8 mouse cellular contexts compared by ENCODE assay signal in the genomic region with DNA sequence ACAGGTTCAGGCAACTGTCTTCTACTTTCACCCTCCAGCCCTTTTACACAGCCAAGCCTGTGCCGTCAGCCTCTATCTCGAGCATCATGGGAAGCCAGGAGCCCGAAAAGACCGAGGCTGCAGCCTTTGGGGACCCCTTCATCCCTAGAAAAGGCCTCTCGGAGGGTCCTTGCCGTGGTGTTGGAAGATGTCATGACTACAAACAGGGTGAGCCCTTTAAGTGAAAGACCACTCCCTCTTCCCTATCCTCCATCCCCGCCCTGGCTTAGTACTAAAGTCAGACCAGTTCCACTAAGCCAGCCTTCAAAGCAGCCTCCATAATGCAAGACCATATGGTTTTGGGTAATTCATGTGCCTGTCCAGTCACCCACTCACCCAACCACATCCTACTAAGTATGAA. TPM values are rescaled to one million over a fixed set of nuclear protein-coding genes. Genes with fewer than 3 reads are reported as not detected.
DNase-seq lines count a peak whose midpoint lies in the region; ATAC-seq and TF ChIP-seq lines count a peak whose summit lies in the region.

No protein-coding gene starts in this region.

- H3K27ac ChIP-seq in kidney, embryonic 15.5 days = peak overlapping the region; percentile 98
- H3K27ac ChIP-seq in heart, postnatal 0 days (ENCODE audit: low read depth) = peak overlapping the region; percentile 95
- peak overlapping the region; percentile 98 for H3K27ac ChIP-seq in midbrain, embryonic 12.5 days (replicated peaks)

- H3K4me2 ChIP-seq in kidney, embryonic 15.5 days = peak overlapping the region; percentile 89
- peak overlapping the region; percentile 97 for H3K4me2 ChIP-seq in heart, postnatal 0 days (ENCODE audit: low read depth, low read length)
- peak overlapping the region; percentile 91 for H3K4me2 ChIP-seq in midbrain, embryonic 12.5 days (replicated peaks)

- 0 out of 2 replicates have a peak, but pooled peaks cover 3% of the 10 kb centered on the region for H3K9me3 ChIP-seq in kidney, embryonic 15.5 days (replicated peaks)
- no peaks in the 10 kb centered on the region for H3K9me3 ChIP-seq in heart, postnatal 0 days (replicated peaks; ENCODE audit: control insufficient read depth, low read length)
- H3K9me3 ChIP-seq in midbrain, embryonic 12.5 days = no peaks in the 10 kb centered on the region

- no peak for ATAC-seq in kidney, embryonic 15.5 days (replicated peaks; ENCODE audit: low FRiP score)
- ATAC-seq in heart, postnatal 0 days (ENCODE audit: insufficient read depth, low read depth) = no peak
- no peak for ATAC-seq in midbrain, embryonic 12.5 days (ENCODE audit: low FRiP score, low read depth)
- no peak for ATAC-seq in CD4-positive, CD25-positive, alpha-beta regulatory T cell, adult 4 months

- no peak for TF ChIP-seq CTCF in heart, postnatal 0 days (IDR thresholded peaks at IDR 0.05; ENCODE audit: low read depth)

- peak overlapping the region; percentile 66 for H3K4me3 ChIP-seq in kidney, embryonic 15.5 days (replicated peaks)
- H3K4me3 ChIP-seq in heart, postnatal 0 days (ENCODE audit: low read depth, low read length) = peak overlapping the region; percentile 68
- peak overlapping the region; percentile 70 for H3K4me3 ChIP-seq in midbrain, embryonic 12.5 days

- DNase-seq in kidney, postnatal 10 days = no peak
- peak; percentile 38 for DNase-seq in adipocyte (ENCODE audit: low spot score)
- DNase-seq in heart, postnatal 0 days (ENCODE audit: low spot score) = no peak
- DNase-seq in thymus, postnatal 4 days = no peak
- DNase-seq in frontal cortex, postnatal 25 days (ENCODE audit: low spot score in 2 of 2) = no peak

- peaks cover 56% of the 10 kb centered on the region for H3K36me3 ChIP-seq in kidney, embryonic 15.5 days
- peaks cover 45% of the 10 kb centered on the region for H3K36me3 ChIP-seq in heart, postnatal 0 days (replicated peaks; ENCODE audit: control insufficient read depth, insufficient read depth, low read length)
- H3K36me3 ChIP-seq in midbrain, embryonic 12.5 days = peaks cover 51% of the 10 kb centered on the region

- TF ChIP-seq EP300 in heart, postnatal 0 days (IDR thresholded peaks at IDR 0.05; ENCODE audit: low read depth) = no peak

- H3K27me3 ChIP-seq in kidney, embryonic 15.5 days = no peaks in the 10 kb centered on the region
- H3K27me3 ChIP-seq in heart, postnatal 0 days (ENCODE audit: control insufficient read depth, insufficient read depth, low read length) = no peaks in the 10 kb centered on the region
- H3K27me3 ChIP-seq in midbrain, embryonic 12.5 days = no peaks in the 10 kb centered on the region

- peaks cover 29% of the 10 kb centered on the region for H3K4me1 ChIP-seq in kidney, embryonic 15.5 days
- H3K4me1 ChIP-seq in heart, postnatal 0 days (ENCODE audit: control insufficient read depth, insufficient read depth) = peaks cover 17% of the 10 kb centered on the region
- H3K4me1 ChIP-seq in midbrain, embryonic 12.5 days = peaks cover 21% of the 10 kb centered on the region

- 3% methylated on average over 7 of the region's 7 CpGs for WGBS in kidney, embryonic 15.5 days
- 1% methylated on average over 7 of the region's 7 CpGs for WGBS in heart, postnatal 0 days
- WGBS in midbrain, embryonic 12.5 days = 0% methylated on average over 7 of the region's 7 CpGs

- H3K9ac ChIP-seq in kidney, embryonic 15.5 days = peak overlapping the region; percentile 77
- H3K9ac ChIP-seq in heart, postnatal 0 days (replicated peaks; ENCODE audit: low read depth, low read length) = peak overlapping the region; percentile 95
- H3K9ac ChIP-seq in midbrain, embryonic 12.5 days (replicated peaks) = peak overlapping the region; percentile 84

RNA-seq across cellular contexts. Expression of gene Fbrs, which starts 6.9 kb away (rescaled TPM):
- 10.2 and 11.9 TPM in 2 replicates for polyA plus RNA-seq in kidney, embryonic 15.5 days (2015; fragmentation: Nextera tagmentation; extraction: Ambion mirVana)
- 19.1 and 31.1 TPM in 2 replicates for total RNA-seq in heart, postnatal 0 days (2014; rRNA removed; ENCODE audit: low replicate concordance)
- polyA plus RNA-seq in heart, postnatal 0 days (2015; fragmentation: Nextera tagmentation; extraction: Ambion mirVana) = 5.4 and 5.9 TPM in 2 replicates
- 13.9 and 14.2 TPM in 2 replicates for polyA plus RNA-seq in midbrain, embryonic 12.5 days (2016; fragmentation: Nextera tagmentation; extraction: Ambion mirVana)
- 10 to 100 TPM; 22.9 to 24.0 TPM for polyA plus RNA-seq in CD4-positive, CD25-positive, alpha-beta regulatory T cell, adult 4 months (2017; shearing (Covaris generic))

RNA-seq across cellular contexts. Expression of gene Prr14, which starts 12.6 kb away (rescaled TPM):
- polyA plus RNA-seq in kidney, embryonic 15.5 days (2015; fragmentation: Nextera tagmentation; extraction: Ambion mirVana) = 36.0 and 47.4 TPM in 2 replicates
- total RNA-seq in heart, postnatal 0 days (2014; rRNA removed; ENCODE audit: low replicate concordance) = 33.7 and 35.4 TPM in 2 replicates
- 22.3 and 24.7 TPM in 2 replicates for polyA plus RNA-seq in heart, postnatal 0 days (2015; fragmentation: Nextera tagmentation; extraction: Ambion mirVana)
- polyA plus RNA-seq in midbrain, embryonic 12.5 days (2016; fragmentation: Nextera tagmentation; extraction: Ambion mirVana) = 63.1 and 69.2 TPM in 2 replicates
- 100 to 1,000 TPM; 181 to 236 TPM for polyA plus RNA-seq in CD4-positive, CD25-positive, alpha-beta regulatory T cell, adult 4 months (2017; shearing (Covaris generic))

RNA-seq across cellular contexts. Expression of gene Zfp689, which starts 23.1 kb away (rescaled TPM):
- 8.1 and 8.9 TPM in 2 replicates for polyA plus RNA-seq in kidney, embryonic 15.5 days (2015; fragmentation: Nextera tagmentation; extraction: Ambion mirVana)
- 1.9 and 3.0 TPM in 2 replicates for total RNA-seq in heart, postnatal 0 days (2014; rRNA removed; ENCODE audit: low replicate concordance)
- 2.4 and 2.6 TPM in 2 replicates for polyA plus RNA-seq in heart, postnatal 0 days (2015; fragmentation: Nextera tagmentation; extraction: Ambion mirVana)
- 18.2 and 19.3 TPM in 2 replicates for polyA plus RNA-seq in midbrain, embryonic 12.5 days (2016; fragmentation: Nextera tagmentation; extraction: Ambion mirVana)
- polyA plus RNA-seq in CD4-positive, CD25-positive, alpha-beta regulatory T cell, adult 4 months (2017; shearing (Covaris generic)) = 1 to 10 TPM; 5.6 to 7.9 TPM

RNA-seq across cellular contexts. Expression of gene Srcap, which starts 39.7 kb away (rescaled TPM):
- polyA plus RNA-seq in kidney, embryonic 15.5 days (2015; fragmentation: Nextera tagmentation; extraction: Ambion mirVana) = 54.6 and 57.9 TPM in 2 replicates
- total RNA-seq in heart, postnatal 0 days (2014; rRNA removed; ENCODE audit: low replicate concordance) = 21.8 and 29.3 TPM in 2 replicates
- 15.0 and 16.1 TPM in 2 replicates for polyA plus RNA-seq in heart, postnatal 0 days (2015; fragmentation: Nextera tagmentation; extraction: Ambion mirVana)
- polyA plus RNA-seq in midbrain, embryonic 12.5 days (2016; fragmentation: Nextera tagmentation; extraction: Ambion mirVana) = 94.6 and 98.3 TPM in 2 replicates
- polyA plus RNA-seq in CD4-positive, CD25-positive, alpha-beta regulatory T cell, adult 4 months (2017; shearing (Covaris generic)) = 10 to 100 TPM in 1 of 2 experiments, 1 to 10 TPM in 1; 9.1 to 11.4 TPM

RNA-seq across cellular contexts. Expression of gene Gm42715, which starts 47.3 kb away (rescaled TPM):
- polyA plus RNA-seq in kidney, embryonic 15.5 days (2015; fragmentation: Nextera tagmentation; extraction: Ambion mirVana) = 18.7 and 19.4 TPM in 2 replicates
- total RNA-seq in heart, postnatal 0 days (2014; rRNA removed; ENCODE audit: low replicate concordance) = 12.5 and 17.4 TPM in 2 replicates
- polyA plus RNA-seq in heart, postnatal 0 days (2015; fragmentation: Nextera tagmentation; extraction: Ambion mirVana) = 4.8 and 5.0 TPM in 2 replicates
- 19.4 and 20.1 TPM in 2 replicates for polyA plus RNA-seq in midbrain, embryonic 12.5 days (2016; fragmentation: Nextera tagmentation; extraction: Ambion mirVana)
- polyA plus RNA-seq in CD4-positive, CD25-positive, alpha-beta regulatory T cell, adult 4 months (2017; shearing (Covaris generic)) = 10 to 100 TPM; 29.9 to 31.9 TPM
